Mouse (Mus musculus): ENCODE measurements at regions not wholly inside any gene's neighbourhood (a gene's known extent, or its start where the extent isn't known, plus 50 kb on each side); places are given as distances from the start of the nearest gene placed in this dataset.

- Histone ChIP-seq H3K27ac (ENCODE audit: low read depth, low read length) (no peak overlapping the region), H3K9ac (ENCODE audit: low read depth, low read length) (no peak overlapping the region), H3K4me2 (ENCODE audit: low read length) (no peak overlapping the region), H3K4me1 (ENCODE audit: control insufficient read depth, insufficient read depth, low read depth, low read length) (no peaks in the 10 kb centered on the region), H3K27me3 (replicated peaks; ENCODE audit: control insufficient read depth, insufficient read depth, low read length) (no peaks in the 10 kb centered on the region), H3K36me3 (ENCODE audit: control insufficient read depth, insufficient read depth, low read length) (no peaks in the 10 kb centered on the region), H3K9me3 (ENCODE audit: control insufficient read depth, low read length) (no peaks in the 10 kb centered on the region), H3K4me3 (ENCODE audit: low read length) (no peak overlapping the region)
- no peak for ATAC-seq
- 71% methylated on average over 3 of the region's 3 CpGs for WGBS
Measured at GRCm38 (mm10) chr8:11145251-11145650, 137.0 kb upstream of the Irs2 start.

DNA sequence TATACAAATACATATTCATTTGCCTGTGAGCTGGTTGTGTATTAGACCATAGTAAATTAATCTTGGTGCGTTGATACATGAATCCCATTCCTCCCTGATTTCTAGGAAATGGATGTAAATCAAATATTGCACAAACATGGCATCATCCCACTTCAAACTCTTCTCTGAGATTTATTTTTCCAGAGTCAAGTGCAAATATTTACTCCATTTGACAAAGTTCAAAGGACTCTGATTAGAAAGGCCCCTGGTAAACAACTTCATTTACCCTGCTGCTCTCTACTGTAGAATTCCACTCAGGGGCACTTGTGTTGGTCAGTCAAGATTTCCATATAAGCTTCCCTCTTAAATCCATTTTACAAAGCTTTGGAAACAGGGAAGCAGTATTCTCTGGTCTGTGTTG is 132.3 kb upstream of the Irs2 start:
- H3K27me3 ChIP-seq (replicated peaks; ENCODE audit: control insufficient read depth, insufficient read depth, low read length): no peaks in the 10 kb centered on the region
- no peak for ATAC-seq
- 97% methylated on average over 1 of the region's 1 CpGs for WGBS
- no peak overlapping the region for H3K27ac ChIP-seq (ENCODE audit: low read depth, low read length)
- no peak overlapping the region for H3K9ac ChIP-seq (ENCODE audit: low read depth, low read length)
- H3K9me3 ChIP-seq (ENCODE audit: control insufficient read depth, low read length): no peaks in the 10 kb centered on the region
- H3K4me2 ChIP-seq (ENCODE audit: low read length): no peak overlapping the region
- H3K4me1 ChIP-seq (ENCODE audit: control insufficient read depth, insufficient read depth, low read depth, low read length): no peaks in the 10 kb centered on the region
- no peaks in the 10 kb centered on the region for H3K36me3 ChIP-seq (ENCODE audit: control insufficient read depth, insufficient read depth, low read length)
- no peak overlapping the region for H3K4me3 ChIP-seq (ENCODE audit: low read length)

- Histone ChIP-seq H3K4me1 (ENCODE audit: control insufficient read depth, insufficient read depth, low read depth, low read length) (no peaks in the 10 kb centered on the region), H3K9ac (ENCODE audit: low read depth, low read length) (no peak overlapping the region), H3K9me3 (ENCODE audit: control insufficient read depth, low read length) (no peaks in the 10 kb centered on the region), H3K27ac (ENCODE audit: low read depth, low read length) (no peak overlapping the region), H3K27me3 (replicated peaks; ENCODE audit: control insufficient read depth, insufficient read depth, low read length) (no peaks in the 10 kb centered on the region), H3K4me2 (ENCODE audit: low read length) (no peak overlapping the region), H3K4me3 (ENCODE audit: low read length) (no peak overlapping the region), H3K36me3 (ENCODE audit: control insufficient read depth, insufficient read depth, low read length) (no peaks in the 10 kb centered on the region)
- no peak for ATAC-seq
- 59% methylated on average over 2 of the region's 2 CpGs for WGBS
Measured at GRCm38 (mm10) chr8:11139294-11139693, 131.0 kb upstream of the Irs2 start.

DNA sequence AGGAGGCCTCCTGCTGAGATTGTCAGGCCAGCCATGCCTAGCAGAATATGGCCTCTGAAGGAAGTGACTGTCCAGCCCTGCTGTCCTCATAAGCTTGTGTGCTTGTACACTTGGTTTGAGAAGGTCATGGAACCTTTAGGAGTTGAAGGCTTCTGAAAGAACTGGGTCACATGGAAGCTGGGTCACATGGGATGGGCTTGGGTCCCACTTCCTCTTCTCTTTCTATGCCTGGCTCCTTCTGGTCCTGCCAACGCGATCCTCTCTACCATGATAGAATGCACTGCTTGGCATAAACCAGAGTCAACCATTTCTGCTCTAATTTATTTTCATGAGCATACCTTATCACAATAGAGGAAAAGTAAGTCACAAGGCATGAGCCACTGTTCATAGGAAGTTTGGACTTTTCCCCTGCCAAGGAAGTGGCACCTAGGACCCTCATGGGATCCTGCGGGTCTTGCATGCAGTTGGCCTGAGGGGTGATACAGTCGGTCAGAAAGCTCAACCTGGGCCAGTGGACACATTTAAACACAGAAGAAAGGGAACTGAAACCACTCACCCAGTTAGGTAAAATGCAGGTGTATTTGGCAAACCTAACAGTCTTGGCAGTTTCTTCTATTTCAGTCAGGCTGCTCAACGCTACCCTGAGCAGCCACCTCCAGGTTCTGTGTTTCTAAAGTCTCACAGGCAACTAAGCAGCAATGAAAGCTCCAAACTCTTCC is 130.2 kb upstream of the Irs2 start:
- no peak for ATAC-seq
- Histone ChIP-seq H3K4me1 (ENCODE audit: control insufficient read depth, insufficient read depth, low read depth, low read length) (no peaks in the 10 kb centered on the region), H3K9me3 (ENCODE audit: control insufficient read depth, low read length) (no peaks in the 10 kb centered on the region), H3K4me2 (ENCODE audit: low read length) (no peak overlapping the region), H3K9ac (ENCODE audit: low read depth, low read length) (no peak overlapping the region), H3K27ac (ENCODE audit: low read depth, low read length) (no peak overlapping the region), H3K36me3 (ENCODE audit: control insufficient read depth, insufficient read depth, low read length) (no peaks in the 10 kb centered on the region), H3K4me3 (ENCODE audit: low read length) (no peak overlapping the region), H3K27me3 (replicated peaks; ENCODE audit: control insufficient read depth, insufficient read depth, low read length) (no peaks in the 10 kb centered on the region)
- WGBS: 91% methylated on average over 5 of the region's 5 CpGs

GRCm38 (mm10) chr8:11136566-11136965 is 128.3 kb upstream of the Irs2 start:
- WGBS: 89% methylated on average over 4 of the region's 4 CpGs
- Histone ChIP-seq H3K4me1 (ENCODE audit: control insufficient read depth, insufficient read depth, low read depth, low read length) (no peaks in the 10 kb centered on the region), H3K9me3 (ENCODE audit: control insufficient read depth, low read length) (no peaks in the 10 kb centered on the region), H3K4me3 (ENCODE audit: low read length) (no peak overlapping the region), H3K27me3 (replicated peaks; ENCODE audit: control insufficient read depth, insufficient read depth, low read length) (no peaks in the 10 kb centered on the region), H3K27ac (ENCODE audit: low read depth, low read length) (no peak overlapping the region), H3K36me3 (ENCODE audit: control insufficient read depth, insufficient read depth, low read length) (no peaks in the 10 kb centered on the region), H3K9ac (ENCODE audit: low read depth, low read length) (no peak overlapping the region), H3K4me2 (ENCODE audit: low read length) (no peak overlapping the region)
- ATAC-seq: no peak

DNA sequence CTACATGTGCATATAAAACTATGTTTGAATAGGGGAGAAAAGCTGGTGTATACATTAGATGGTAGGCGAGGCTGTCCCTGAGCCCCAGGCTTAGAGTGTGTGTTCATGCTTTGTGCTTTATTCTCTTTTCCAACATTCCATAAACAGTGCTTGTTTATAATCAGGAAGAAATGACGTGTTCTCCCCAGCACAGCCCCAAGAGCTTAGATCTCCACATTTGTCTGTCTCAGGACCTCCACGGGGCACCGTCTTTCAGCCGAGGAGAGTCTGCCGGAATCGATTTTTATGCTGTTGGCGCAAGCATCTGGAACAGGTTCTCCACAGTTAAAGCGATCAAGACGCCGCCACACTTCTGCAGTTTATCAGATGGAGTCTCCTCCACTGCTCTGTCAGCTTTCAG is 126.9 kb upstream of the Irs2 start:
- WGBS: 85% methylated on average over 11 of the region's 11 CpGs
- no peaks in the 10 kb centered on the region for H3K36me3 ChIP-seq (ENCODE audit: control insufficient read depth, insufficient read depth, low read length)
- no peak overlapping the region for H3K9ac ChIP-seq (ENCODE audit: low read depth, low read length)
- no peaks in the 10 kb centered on the region for H3K9me3 ChIP-seq (ENCODE audit: control insufficient read depth, low read length)
- H3K27me3 ChIP-seq (replicated peaks; ENCODE audit: control insufficient read depth, insufficient read depth, low read length): no peaks in the 10 kb centered on the region
- H3K4me2 ChIP-seq (ENCODE audit: low read length): no peak overlapping the region
- H3K4me3 ChIP-seq (ENCODE audit: low read length): no peak overlapping the region
- H3K27ac ChIP-seq (ENCODE audit: low read depth, low read length): no peak overlapping the region
- H3K4me1 ChIP-seq (ENCODE audit: control insufficient read depth, insufficient read depth, low read depth, low read length): no peaks in the 10 kb centered on the region
- ATAC-seq: no peak

GRCm38 (mm10) chr8:11134562-11134961 is 126.3 kb upstream of the Irs2 start:
- no peak overlapping the region for H3K4me3 ChIP-seq (ENCODE audit: low read length)
- H3K4me1 ChIP-seq (ENCODE audit: control insufficient read depth, insufficient read depth, low read depth, low read length): no peaks in the 10 kb centered on the region
- no peak overlapping the region for H3K27ac ChIP-seq (ENCODE audit: low read depth, low read length)
- 93% methylated on average over 4 of the region's 4 CpGs for WGBS
- no peak overlapping the region for H3K9ac ChIP-seq (ENCODE audit: low read depth, low read length)
- H3K4me2 ChIP-seq (ENCODE audit: low read length): no peak overlapping the region
- no peaks in the 10 kb centered on the region for H3K27me3 ChIP-seq (replicated peaks; ENCODE audit: control insufficient read depth, insufficient read depth, low read length)
- ATAC-seq: no peak
- no peaks in the 10 kb centered on the region for H3K9me3 ChIP-seq (ENCODE audit: control insufficient read depth, low read length)
- no peaks in the 10 kb centered on the region for H3K36me3 ChIP-seq (ENCODE audit: control insufficient read depth, insufficient read depth, low read length)

DNA sequence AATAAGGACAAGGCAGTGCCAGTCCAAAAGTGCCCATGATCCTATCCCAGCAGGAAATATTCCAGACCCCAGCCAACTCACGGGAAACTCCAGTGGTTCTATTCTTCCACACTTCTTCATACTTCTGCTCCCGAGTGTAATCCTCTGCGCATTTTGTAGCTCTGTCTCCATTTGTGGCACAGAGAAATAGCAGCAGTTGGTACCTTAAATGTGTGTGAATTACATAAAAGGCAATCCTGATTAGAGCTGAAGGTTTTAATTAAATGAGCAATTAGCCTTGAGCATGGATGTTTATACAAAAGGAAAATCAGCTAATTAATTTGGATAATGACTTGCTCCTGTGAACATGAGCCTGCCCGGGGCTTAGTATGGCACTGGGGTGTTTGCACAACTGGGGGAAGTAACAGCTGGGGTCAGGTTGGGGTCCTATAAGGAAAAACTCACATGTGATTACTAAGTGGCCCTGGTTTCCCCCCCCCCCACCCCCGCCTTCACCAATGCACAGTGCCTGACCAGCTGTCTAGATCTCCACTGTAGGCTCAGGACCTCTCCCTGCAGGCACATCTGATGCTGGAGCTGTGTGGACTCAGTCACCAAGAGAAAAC is 110.9 kb upstream of the Irs2 start:
- Histone ChIP-seq H3K4me2 (ENCODE audit: low read length) (no peak overlapping the region), H3K36me3 (ENCODE audit: control insufficient read depth, insufficient read depth, low read length) (no peaks in the 10 kb centered on the region), H3K27ac (ENCODE audit: low read depth, low read length) (no peak overlapping the region), H3K9me3 (ENCODE audit: control insufficient read depth, low read length) (no peaks in the 10 kb centered on the region), H3K9ac (ENCODE audit: low read depth, low read length) (no peak overlapping the region), H3K27me3 (replicated peaks; ENCODE audit: control insufficient read depth, insufficient read depth, low read length) (no peaks in the 10 kb centered on the region), H3K4me3 (ENCODE audit: low read length) (no peak overlapping the region), H3K4me1 (ENCODE audit: control insufficient read depth, insufficient read depth, low read depth, low read length) (peaks cover 6% of the 10 kb centered on the region)
- ATAC-seq: peak; percentile 43; the same call in 1 of the 2 replicates
- 58% methylated on average over 5 of the region's 5 CpGs for WGBS

DNA sequence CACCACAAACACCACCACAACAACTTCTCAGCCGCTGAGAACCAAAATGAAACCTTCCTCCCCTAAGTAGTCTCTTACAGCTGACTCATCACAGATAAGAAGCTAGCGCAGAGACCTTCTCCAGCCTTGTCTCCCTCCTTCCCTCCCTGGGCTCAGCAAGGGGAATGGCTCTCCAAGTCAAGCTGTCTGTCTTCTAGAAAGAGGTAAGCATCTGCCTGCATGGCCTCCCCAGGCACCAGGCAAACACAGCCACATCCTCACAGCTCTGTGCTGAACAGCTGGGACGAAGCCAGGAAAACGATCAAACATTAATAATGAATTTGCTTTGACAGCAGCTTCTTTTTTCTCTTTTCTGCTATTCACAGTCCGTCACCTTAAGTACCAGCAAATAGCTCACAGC is 108.3 kb upstream of the Irs2 start:
- Histone ChIP-seq H3K27ac (ENCODE audit: low read depth, low read length) (no peak overlapping the region), H3K9ac (ENCODE audit: low read depth, low read length) (no peak overlapping the region), H3K4me2 (ENCODE audit: low read length) (no peak overlapping the region), H3K27me3 (replicated peaks; ENCODE audit: control insufficient read depth, insufficient read depth, low read length) (no peaks in the 10 kb centered on the region), H3K9me3 (ENCODE audit: control insufficient read depth, low read length) (no peaks in the 10 kb centered on the region), H3K4me3 (ENCODE audit: low read length) (no peak overlapping the region), H3K4me1 (ENCODE audit: control insufficient read depth, insufficient read depth, low read depth, low read length) (peaks cover 6% of the 10 kb centered on the region), H3K36me3 (ENCODE audit: control insufficient read depth, insufficient read depth, low read length) (no peaks in the 10 kb centered on the region)
- 52% methylated on average over 5 of the region's 5 CpGs for WGBS
- peak; percentile 42; the same call in 1 of the 2 replicates for ATAC-seq
